Mouse (Mus musculus): Measurements from ENCODE around the gene Mael. TPM values are rescaled to one million over a fixed set of nuclear protein-coding genes. Genes with fewer than 3 reads are reported as not detected.

Gene Mael
- polyA plus RNA-seq, 1 experiment, result 0.10 TPM

DNA sequence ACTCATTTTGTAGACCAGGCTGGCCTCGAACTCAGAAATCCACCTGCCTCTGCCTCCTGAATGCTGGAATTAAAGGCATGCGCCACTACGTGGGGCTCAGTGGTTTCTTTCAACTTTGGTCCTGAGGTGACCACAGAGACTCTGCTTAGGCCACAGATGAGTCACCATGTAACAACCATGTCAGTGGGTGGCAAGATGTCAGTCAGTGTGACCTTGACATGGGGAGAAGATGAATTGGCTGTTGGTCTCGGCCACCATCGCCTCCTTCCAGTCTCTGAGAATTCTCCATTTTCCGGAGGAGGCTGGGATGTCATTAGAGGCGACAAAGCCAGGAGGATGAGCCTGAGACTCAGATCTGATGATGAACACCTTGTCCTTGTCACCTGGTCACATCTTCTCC lies 68.8 kb downstream of the Mael start:
- Histone ChIP-seq H3K4me1 (ENCODE audit: control insufficient read depth, insufficient read depth, low read length) (no peaks in the 10 kb centered on the region), H3K4me3 (replicated peaks; ENCODE audit: insufficient read depth, low read depth, low read length) (no peak overlapping the region), H3K27ac (ENCODE audit: insufficient read depth, low read length) (no peak overlapping the region), H3K27me3 (ENCODE audit: control insufficient read depth, insufficient read depth, low read length) (no peaks in the 10 kb centered on the region)
- 88% methylated on average over 7 of the region's 7 CpGs for WGBS
- TF ChIP-seq CTCF (IDR thresholded peaks at IDR 0.05; ENCODE audit: borderline replicate concordance, insufficient read depth, low read depth, low read length) (no peak), POLR2A (IDR thresholded peaks at IDR 0.05; ENCODE audit: borderline replicate concordance, insufficient read depth, low read length) (no peak)
- no peak for DNase-seq

DNA sequence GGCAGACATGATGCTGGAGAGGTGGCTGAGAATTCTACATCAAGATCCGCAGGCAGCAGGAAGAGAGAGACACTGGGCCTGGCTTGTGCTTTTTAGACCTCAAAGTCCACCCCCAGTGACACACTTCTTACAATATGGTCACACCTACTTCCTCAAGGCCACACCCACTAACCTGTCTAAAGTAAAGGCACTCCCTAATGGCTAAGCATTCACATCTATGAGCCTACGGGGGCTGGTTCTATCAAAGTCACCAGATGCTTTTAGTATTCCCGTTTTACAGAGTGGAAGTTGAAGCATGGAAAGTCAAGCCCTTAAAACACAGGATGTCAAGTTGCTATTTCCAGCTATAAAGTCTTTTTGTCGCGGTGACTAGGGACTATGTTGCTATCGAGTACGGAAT lies 70.5 kb downstream of the Mael start:
- Histone ChIP-seq H3K27me3 (ENCODE audit: control insufficient read depth, insufficient read depth, low read length) (no peaks in the 10 kb centered on the region), H3K27ac (ENCODE audit: insufficient read depth, low read length) (no peak overlapping the region), H3K4me1 (ENCODE audit: control insufficient read depth, insufficient read depth, low read length) (no peaks in the 10 kb centered on the region), H3K4me3 (replicated peaks; ENCODE audit: insufficient read depth, low read depth, low read length) (no peak overlapping the region)
- TF ChIP-seq CTCF (IDR thresholded peaks at IDR 0.05; ENCODE audit: borderline replicate concordance, insufficient read depth, low read depth, low read length) (no peak), POLR2A (IDR thresholded peaks at IDR 0.05; ENCODE audit: borderline replicate concordance, insufficient read depth, low read length) (no peak)
- DNase-seq, result no peak
- 95% methylated on average over 7 of the region's 7 CpGs for WGBS

DNA sequence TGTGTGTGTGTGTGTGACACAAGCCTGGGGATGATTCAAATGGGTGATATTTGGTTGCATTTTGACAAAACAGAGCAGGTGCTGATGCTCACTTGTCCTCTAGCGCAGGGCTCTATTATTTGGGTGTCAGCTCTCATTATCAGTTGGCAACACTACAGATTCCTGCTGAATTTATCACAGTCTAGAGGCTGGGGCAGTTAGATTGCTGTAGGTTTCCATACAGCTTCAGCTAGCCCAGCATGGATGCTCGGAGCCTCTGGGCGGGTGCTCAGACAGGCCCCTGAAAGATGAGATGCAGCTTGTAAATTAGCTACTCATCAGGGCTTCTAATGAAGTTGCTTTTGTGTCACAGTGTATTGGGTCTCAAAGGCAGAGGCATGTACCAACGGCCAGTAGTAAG lies 71.1 kb downstream of the Mael start:
- WGBS, result 70% methylated on average over 4 of the region's 4 CpGs
- DNase-seq, result no peak
- no peak overlapping the region for H3K4me3 ChIP-seq (replicated peaks; ENCODE audit: insufficient read depth, low read depth, low read length)
- TF ChIP-seq CTCF (IDR thresholded peaks at IDR 0.05; ENCODE audit: borderline replicate concordance, insufficient read depth, low read depth, low read length) (no peak), POLR2A (IDR thresholded peaks at IDR 0.05; ENCODE audit: borderline replicate concordance, insufficient read depth, low read length) (no peak)
- H3K4me1 ChIP-seq (ENCODE audit: control insufficient read depth, insufficient read depth, low read length), result no peaks in the 10 kb centered on the region
- no peaks in the 10 kb centered on the region for H3K27me3 ChIP-seq (ENCODE audit: control insufficient read depth, insufficient read depth, low read length)
- H3K27ac ChIP-seq (ENCODE audit: insufficient read depth, low read length), result no peak overlapping the region

DNA sequence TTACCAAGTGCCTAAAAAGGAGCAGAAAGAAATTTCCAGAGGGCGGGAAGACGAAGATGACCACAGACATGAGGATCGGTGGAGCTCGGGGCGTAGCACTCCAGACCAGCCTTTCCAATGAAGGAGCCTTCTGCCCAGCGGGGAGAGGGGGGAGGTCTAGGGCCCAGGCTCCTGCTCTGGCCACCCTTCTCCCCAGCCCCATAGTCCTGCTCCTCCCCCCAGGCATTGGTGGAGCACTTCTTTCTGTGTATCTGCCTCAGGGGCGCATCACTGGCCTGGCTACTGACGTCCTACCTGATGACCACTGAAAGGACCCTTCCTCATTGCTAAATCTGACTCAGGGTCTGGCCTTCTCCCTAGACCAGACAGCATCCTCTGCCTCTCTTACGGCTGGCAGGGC lies 73.4 kb downstream of the Mael start:
- no peak overlapping the region for H3K27ac ChIP-seq (ENCODE audit: insufficient read depth, low read length)
- WGBS, result 92% methylated on average over 9 of the region's 9 CpGs
- DNase-seq, result no peak
- no peak overlapping the region for H3K4me3 ChIP-seq (replicated peaks; ENCODE audit: insufficient read depth, low read depth, low read length)
- TF ChIP-seq CTCF (IDR thresholded peaks at IDR 0.05; ENCODE audit: borderline replicate concordance, insufficient read depth, low read depth, low read length), result no peak
- TF ChIP-seq POLR2A (IDR thresholded peaks at IDR 0.05; ENCODE audit: borderline replicate concordance, insufficient read depth, low read length), result no peak
- H3K27me3 ChIP-seq (ENCODE audit: control insufficient read depth, insufficient read depth, low read length), result no peaks in the 10 kb centered on the region
- no peaks in the 10 kb centered on the region for H3K4me1 ChIP-seq (ENCODE audit: control insufficient read depth, insufficient read depth, low read length)

DNA sequence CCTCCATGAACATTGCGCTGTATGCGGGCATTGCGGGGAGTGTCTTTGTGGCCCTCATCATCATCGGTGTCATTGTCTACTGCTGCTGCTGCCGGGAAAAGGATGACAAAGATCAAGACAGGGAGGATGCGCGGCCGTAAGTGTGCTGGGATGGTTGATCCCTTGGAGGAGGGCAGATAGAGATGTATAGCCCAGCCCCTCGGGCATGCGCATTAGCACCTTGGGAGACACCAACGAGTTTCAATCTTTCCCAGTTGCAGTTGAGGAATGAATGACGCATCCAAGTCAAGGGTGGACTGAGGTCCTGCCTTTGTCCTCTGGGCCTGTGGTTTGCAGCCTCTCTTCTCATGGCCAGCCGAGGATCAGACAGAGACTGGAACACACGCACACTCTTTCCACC lies 74.0 kb downstream of the Mael start:
- Histone ChIP-seq H3K4me1 (ENCODE audit: control insufficient read depth, insufficient read depth, low read length) (no peaks in the 10 kb centered on the region), H3K27me3 (ENCODE audit: control insufficient read depth, insufficient read depth, low read length) (no peaks in the 10 kb centered on the region), H3K27ac (ENCODE audit: insufficient read depth, low read length) (no peak overlapping the region), H3K4me3 (replicated peaks; ENCODE audit: insufficient read depth, low read depth, low read length) (no peak overlapping the region)
- no peak for DNase-seq
- TF ChIP-seq POLR2A (IDR thresholded peaks at IDR 0.05; ENCODE audit: borderline replicate concordance, insufficient read depth, low read length) (no peak), CTCF (IDR thresholded peaks at IDR 0.05; ENCODE audit: borderline replicate concordance, insufficient read depth, low read depth, low read length) (no peak)
- WGBS, result 92% methylated on average over 14 of the region's 14 CpGs

DNA sequence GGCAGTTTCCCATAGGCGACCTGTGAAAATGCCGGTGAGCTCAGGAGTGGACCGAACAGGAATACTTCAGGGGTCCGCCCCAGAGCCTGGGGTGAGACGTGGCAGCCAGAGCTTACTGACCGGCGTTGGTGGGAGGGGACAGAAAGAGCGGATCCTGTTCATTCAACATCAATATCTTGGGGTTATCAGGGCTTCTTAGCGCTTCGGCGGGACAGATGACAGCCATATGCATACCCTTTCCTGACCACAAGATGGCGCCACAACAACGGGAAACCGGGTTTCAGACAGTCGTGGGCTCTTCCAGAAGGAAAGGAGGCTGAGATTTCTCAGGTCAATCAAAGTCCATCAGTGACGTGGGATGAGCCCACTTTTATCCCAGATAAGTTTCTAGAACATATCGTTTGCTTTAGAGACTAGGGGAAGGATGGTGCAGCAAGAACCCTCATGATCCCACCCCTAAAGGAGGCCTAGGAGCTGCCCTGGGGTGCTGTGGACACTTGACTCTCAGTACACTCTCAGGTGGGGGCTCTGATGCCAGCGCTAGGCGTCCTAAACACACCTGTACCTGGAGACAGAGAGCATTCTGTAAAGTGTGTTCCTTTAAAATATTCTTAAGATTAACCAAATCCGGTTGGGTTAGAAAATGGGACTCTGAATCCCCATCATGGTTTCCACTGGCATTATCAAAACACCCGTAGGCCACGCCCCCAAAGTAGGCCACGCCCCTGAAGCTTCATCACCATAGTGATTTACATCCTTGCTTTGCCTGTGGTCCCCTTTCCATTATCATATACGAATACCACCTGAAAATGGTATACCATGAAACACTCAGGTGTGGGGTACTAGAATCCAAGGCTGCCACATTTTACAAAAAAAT lies 77.7 kb downstream of the Mael start:
- Histone ChIP-seq H3K27me3 (ENCODE audit: control insufficient read depth, insufficient read depth, low read length) (no peaks in the 10 kb centered on the region), H3K27ac (ENCODE audit: insufficient read depth, low read length) (no peak overlapping the region), H3K4me1 (ENCODE audit: control insufficient read depth, insufficient read depth, low read length) (no peaks in the 10 kb centered on the region), H3K4me3 (replicated peaks; ENCODE audit: insufficient read depth, low read depth, low read length) (no peak overlapping the region)
- TF ChIP-seq CTCF (IDR thresholded peaks at IDR 0.05; ENCODE audit: borderline replicate concordance, insufficient read depth, low read depth, low read length) (peak; percentile 93), POLR2A (IDR thresholded peaks at IDR 0.05; ENCODE audit: borderline replicate concordance, insufficient read depth, low read length) (no peak)
- 17% methylated on average over 24 of the region's 24 CpGs for WGBS
- DNase-seq, result peak; percentile 62 to 80

DNA sequence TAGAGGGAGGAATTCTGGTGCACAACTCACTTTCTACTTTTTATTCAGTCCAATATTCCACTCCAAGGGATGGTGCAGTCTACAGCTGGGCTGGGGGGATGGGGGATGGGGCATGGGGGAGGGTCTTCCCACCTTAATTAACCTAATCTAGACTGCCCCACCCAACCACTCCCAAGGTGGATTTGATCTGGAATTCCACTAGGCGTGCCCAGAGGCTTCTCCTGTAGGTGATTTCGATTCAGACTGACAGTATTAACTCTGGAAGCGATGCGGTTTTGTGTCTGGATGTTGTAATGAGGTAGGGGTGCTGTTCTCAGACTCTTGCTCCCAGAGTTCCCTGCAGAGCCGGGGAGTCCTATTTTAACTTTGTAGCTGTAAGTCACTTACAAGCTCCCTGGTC lies 78.4 kb downstream of the Mael start:
- WGBS, result 50% methylated on average over 5 of the region's 5 CpGs
- H3K4me1 ChIP-seq (ENCODE audit: control insufficient read depth, insufficient read depth, low read length), result no peaks in the 10 kb centered on the region
- no peaks in the 10 kb centered on the region for H3K27me3 ChIP-seq (ENCODE audit: control insufficient read depth, insufficient read depth, low read length)
- H3K27ac ChIP-seq (ENCODE audit: insufficient read depth, low read length), result no peak overlapping the region
- TF ChIP-seq POLR2A (IDR thresholded peaks at IDR 0.05; ENCODE audit: borderline replicate concordance, insufficient read depth, low read length) (no peak), CTCF (IDR thresholded peaks at IDR 0.05; ENCODE audit: borderline replicate concordance, insufficient read depth, low read depth, low read length) (no peak)
- no peak for DNase-seq
- H3K4me3 ChIP-seq (replicated peaks; ENCODE audit: insufficient read depth, low read depth, low read length), result no peak overlapping the region

DNA sequence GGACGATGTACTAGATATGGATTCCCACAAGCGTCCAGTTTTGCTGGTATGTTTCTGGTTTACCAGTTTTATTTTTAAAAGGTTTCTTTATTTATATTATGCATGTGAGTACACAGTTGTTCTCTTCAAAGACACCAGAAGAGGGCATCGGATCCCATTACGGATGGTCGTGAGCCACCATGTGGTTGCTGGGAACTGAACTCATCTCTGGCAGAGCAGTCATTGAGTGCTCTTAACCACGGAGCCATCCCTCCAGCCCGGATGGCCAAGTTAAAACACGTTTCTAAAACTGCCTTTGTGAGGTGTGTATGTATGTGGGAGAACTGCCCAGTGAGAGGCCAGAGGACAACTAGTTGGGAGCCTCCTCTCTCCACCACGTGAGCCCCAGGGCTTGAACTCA lies 79.9 kb downstream of the Mael start:
- DNase-seq, result no peak
- H3K4me3 ChIP-seq (replicated peaks; ENCODE audit: insufficient read depth, low read depth, low read length), result no peak overlapping the region
- H3K27me3 ChIP-seq (ENCODE audit: control insufficient read depth, insufficient read depth, low read length), result no peaks in the 10 kb centered on the region
- H3K27ac ChIP-seq (ENCODE audit: insufficient read depth, low read length), result no peak overlapping the region
- 60% methylated on average over 9 of the region's 9 CpGs for WGBS
- no peaks in the 10 kb centered on the region for H3K4me1 ChIP-seq (ENCODE audit: control insufficient read depth, insufficient read depth, low read length)
- TF ChIP-seq POLR2A (IDR thresholded peaks at IDR 0.05; ENCODE audit: borderline replicate concordance, insufficient read depth, low read length) (no peak), CTCF (IDR thresholded peaks at IDR 0.05; ENCODE audit: borderline replicate concordance, insufficient read depth, low read depth, low read length) (no peak)

All from cerebellum, adult 2 months (tissue).